Mouse (Mus musculus) layer of hippocampus, adult 8-10 months (tissue): Measurements from ENCODE around the gene Azin2. TPM values are rescaled to one million over a fixed set of nuclear protein-coding genes. Genes with fewer than 3 reads are reported as not detected.

Experiments used
- DNase-seq, 2 experiments: peaks; one replicate each; pipeline ENCODE4 v3.0.0; 2022; ENCODE audit warnings: low spot score in 2 of 2
- total RNA-seq, 4 experiments: library from RNA; stranded (reverse); gene quantifications; 2 replicates each; pipeline ENCODE4 v1.2.4; 2022

The Azin2 gene
- total RNA-seq, 4 experiments from 2014 or later: 38.0 to 45.0 (median 43.4) TPM

GRCm38 (mm10) chr4:128900484-128900883 is 61.8 kb downstream of the Azin2 start:
- DNase-seq: no peak

GRCm38 (mm10) chr4:128899332-128899731 is 62.9 kb downstream of the Azin2 start:
- DNase-seq: peak; percentile 74 to 82

GRCm38 (mm10) chr4:128897911-128898421 is 64.3 kb downstream of the Azin2 start:
- DNase-seq: no peak

- no peak for DNase-seq
Measured at GRCm38 (mm10) chr4:128896667-128897066, 65.6 kb downstream of the Azin2 start.

- DNase-seq: no peak
Measured at GRCm38 (mm10) chr4:128895841-128896240, 66.4 kb downstream of the Azin2 start.

- DNase-seq: no peak
Measured at GRCm38 (mm10) chr4:128894112-128894511, 68.1 kb downstream of the Azin2 start.

- no peak for DNase-seq
Measured at GRCm38 (mm10) chr4:128892188-128892587, 70.1 kb downstream of the Azin2 start.

GRCm38 (mm10) chr4:128891746-128892145 is 70.5 kb downstream of the Azin2 start:
- DNase-seq: no peak

GRCm38 (mm10) chr4:128891157-128891556 is 71.1 kb downstream of the Azin2 start:
- peak; percentile 67 to 70 for DNase-seq

- DNase-seq: no peak
Measured at GRCm38 (mm10) chr4:128889752-128890630, 72.3 kb downstream of the Azin2 start.

GRCm38 (mm10) chr4:128888436-128888990 is 73.7 kb downstream of the Azin2 start:
- DNase-seq: no peak

- DNase-seq: no peak
Measured at GRCm38 (mm10) chr4:128887641-128888091, 74.6 kb downstream of the Azin2 start.

- no peak for DNase-seq
Measured at GRCm38 (mm10) chr4:128887026-128887425, 75.2 kb downstream of the Azin2 start.

- no peak for DNase-seq
Measured at GRCm38 (mm10) chr4:128886571-128886970, 75.7 kb downstream of the Azin2 start.

GRCm38 (mm10) chr4:128885540-128885939 is 76.7 kb downstream of the Azin2 start:
- no peak for DNase-seq

- DNase-seq: no peak
Measured at GRCm38 (mm10) chr4:128884711-128885095, 77.5 kb downstream of the Azin2 start.

GRCm38 (mm10) chr4:128883801-128884710 is 78.2 kb downstream of the Azin2 start:
- no peak for DNase-seq

- DNase-seq: peak in 1 of 2 experiments; percentile 39
Measured at GRCm38 (mm10) chr4:128883379-128883781, 78.9 kb downstream of the Azin2 start, which contains the start of gene Trim62. TSS of gene Trim62 (plus strand) at chr4:128883580.
